Mouse (Mus musculus) thymus, postnatal 4 days (tissue): ENCODE data around the gene Gm43517.

ENCODE experiments used
- DNase-seq: peaks from one replicate; pipeline ENCODE4 v3.0.0; 2021

The Gm43517 gene

GRCm38 (mm10) chr12:49417963-49418362 is 33.0 kb downstream of the Gm43517 start:
- no peak for DNase-seq
